Mouse (Mus musculus) gastrocnemius, adult 8-10 months (tissue): ENCODE measurements around the gene Ttll1. TPM values are rescaled to one million over a fixed set of nuclear protein-coding genes. Genes with fewer than 3 reads are reported as not detected.
"Not testable (repeated sequence)": the region's sequence is repeated elsewhere in the genome, so short reads cannot be mapped to it uniquely, and the experiment has no call there.

ENCODE experiments used
- DNase-seq, 2 experiments: peaks; one replicate each; pipeline ENCODE4 v3.0.0; 2022; ENCODE audit warnings: low spot score in 2 of 2
- total RNA-seq, 4 experiments: library from RNA; stranded (reverse); gene quantifications; 2 replicates each; pipeline ENCODE4 v1.2.4; 2022

Ttll1 gene
- total RNA-seq, 4 experiments from 2014 or later = 2.7 to 4.2 (median 3.5) TPM

- DNase-seq = no peak
These were observed 27.2 kb downstream of the Ttll1 start for GRCm38 (mm10) chr15:83483482-83483881.

GRCm38 (mm10) chr15:83482645-83483224 lies 28.0 kb downstream of the Ttll1 start:
- no peak for DNase-seq

- DNase-seq = no peak
These were observed 29.4 kb downstream of the Ttll1 start for GRCm38 (mm10) chr15:83481236-83481780.

GRCm38 (mm10) chr15:83479818-83480217 lies 30.9 kb downstream of the Ttll1 start:
- DNase-seq = no peak

GRCm38 (mm10) chr15:83478096-83478495 lies 32.6 kb downstream of the Ttll1 start:
- DNase-seq = no peak

GRCm38 (mm10) chr15:83476593-83477273 lies 34.0 kb downstream of the Ttll1 start:
- no peak for DNase-seq

GRCm38 (mm10) chr15:83474466-83474836 lies 36.2 kb downstream of the Ttll1 start:
- no peak for DNase-seq

GRCm38 (mm10) chr15:83473832-83474465 lies 36.7 kb downstream of the Ttll1 start:
- DNase-seq = peak; percentile 67 to 72

GRCm38 (mm10) chr15:83473251-83473650 lies 37.4 kb downstream of the Ttll1 start:
- DNase-seq = no peak

GRCm38 (mm10) chr15:83471476-83471875 lies 39.2 kb downstream of the Ttll1 start:
- peak; percentile 44 to 52 for DNase-seq

- no peak for DNase-seq
These were observed 40.2 kb downstream of the Ttll1 start for GRCm38 (mm10) chr15:83470443-83470842.

- no peak for DNase-seq
These were observed 41.3 kb downstream of the Ttll1 start for GRCm38 (mm10) chr15:83469279-83469821.

- no peak for DNase-seq
These were observed 43.3 kb downstream of the Ttll1 start for GRCm38 (mm10) chr15:83467232-83467966.

- DNase-seq = no peak
These were observed 44.4 kb downstream of the Ttll1 start for GRCm38 (mm10) chr15:83466331-83466730.

GRCm38 (mm10) chr15:83464905-83465650 lies 45.6 kb downstream of the Ttll1 start:
- no peak for DNase-seq

GRCm38 (mm10) chr15:83464083-83464904 lies 46.4 kb downstream of the Ttll1 start, which contains the start of gene Pacsin2:
Pacsin2 (minus strand) TSS chr15:83464606.
- DNase-seq = peak; percentile 98 to 99

- DNase-seq = no peak
These were observed 47.2 kb downstream of the Ttll1 start for GRCm38 (mm10) chr15:83463369-83464082.

- DNase-seq = not testable (repeated sequence)
These were observed 48.3 kb downstream of the Ttll1 start for GRCm38 (mm10) chr15:83462349-83462748.

- no peak for DNase-seq
These were observed 49.8 kb downstream of the Ttll1 start for GRCm38 (mm10) chr15:83460891-83461290.
